Mouse (Mus musculus) forebrain, embryonic 12.5 days (tissue): Measurements from ENCODE around the gene Gm13420. TPM values are rescaled to one million over a fixed set of nuclear protein-coding genes. Genes with fewer than 3 reads are reported as not detected.
"Not testable (repeated sequence)": the region's sequence is repeated elsewhere in the genome, so short reads cannot be mapped to it uniquely, and the experiment has no call there.

Experiments used
- ATAC-seq: fragments of 200-750 bp; cut with Nextera tagmentation; 2 replicates; pipeline ENCODE4 v1.8.0; 2017; ENCODE audit warnings: moderate TSS enrichment; ENCODE audit not compliant: low FRiP score
- H3K27ac ChIP-seq: fragments of 300-500 bp; sonication (generic); 2 replicates; pipeline ENCODE4 v1.5.1; 2016; ENCODE audit warnings: mild to moderate bottlenecking
- H3K27me3 ChIP-seq: fragments of 300-500 bp; sonication (generic); 2 replicates; pipeline ENCODE4 v1.6.1; 2016; ENCODE audit warnings: mild to moderate bottlenecking
- H3K36me3 ChIP-seq: fragments of 300-500 bp; sonication (generic); replicated peaks from 2 replicates; pipeline ENCODE4 v1.6.1; 2016; ENCODE audit warnings: mild to moderate bottlenecking
- H3K4me1 ChIP-seq: fragments of 300-500 bp; sonication (generic); 2 replicates; pipeline ENCODE4 v1.6.1; 2016
- H3K4me2 ChIP-seq: fragments of 300-500 bp; sonication (generic); 2 replicates; pipeline ENCODE4 v1.6.1; 2016; ENCODE audit warnings: mild to moderate bottlenecking, moderate library complexity
- H3K4me3 ChIP-seq: fragments of 300-500 bp; sonication (generic); replicated peaks from 2 replicates; pipeline ENCODE4 v1.5.1; 2016; ENCODE audit warnings: mild to moderate bottlenecking
- H3K9ac ChIP-seq: fragments of 300-500 bp; sonication (generic); 2 replicates; pipeline ENCODE4 v1.6.1; 2016; ENCODE audit warnings: mild to moderate bottlenecking
- H3K9me3 ChIP-seq: fragments of 300-500 bp; sonication (generic); 2 replicates; pipeline ENCODE4 v1.6.1; 2016
- WGBS: fragments of 180-500 bp; shearing (Covaris S2); methylation state at CpG from one replicate; pipeline ENCODE4 v1.1.7; 2016; 5-methylcytosine and 5-hydroxymethylcytosine counted together
- polyA plus RNA-seq: library from polyadenylated mRNA; unstranded; fragments of >200 nt; fragmentation: Nextera tagmentation; extraction: Ambion mirVana; gene quantifications from 2 replicates; pipeline ENCODE4 v1.2.1, GENCODE M21; 2016

Gm13420 gene
- not detected in 2 replicates for polyA plus RNA-seq

- H3K36me3 ChIP-seq = no peaks in the 10 kb centered on the region
- H3K27ac ChIP-seq = no peak within 1 kb of the TSS
- H3K4me1 ChIP-seq = peaks cover 23% of the 10 kb centered on the region
- ATAC-seq = no peak
- H3K4me2 ChIP-seq = peak within 1 kb of the TSS; percentile 9; the same call in 1 of the 2 replicates
- no peak within 1 kb of the TSS for H3K9ac ChIP-seq
- WGBS = 7% methylated on average over 28 of the region's 28 CpGs
- H3K4me3 ChIP-seq = peak within 1 kb of the TSS; percentile 17
- H3K27me3 ChIP-seq = peaks cover 73% of the 10 kb centered on the region
- 0 out of 2 replicates have a peak, but pooled peaks cover 2% of the 10 kb centered on the region for H3K9me3 ChIP-seq
Observed at GRCm38 (mm10) chr2:29751497-29751896, at the start of gene Gm13420. TSS of gene Gm13420 (minus strand) at chr2:29751685.

- Histone ChIP-seq H3K9me3 (no peaks in the 10 kb centered on the region), H3K27me3 (no peaks in the 10 kb centered on the region), H3K9ac (no peak overlapping the region), H3K4me1 (peaks cover 10% of the 10 kb centered on the region), H3K4me2 (no peak overlapping the region), H3K36me3 (peaks cover 59% of the 10 kb centered on the region), H3K27ac (no peak overlapping the region), H3K4me3 (no peak overlapping the region)
- ATAC-seq = no peak
- WGBS = 93% methylated on average over 2 of the region's 2 CpGs
Observed at GRCm38 (mm10) chr2:29792772-29793487, 41.4 kb upstream of the Gm13420 start.

GRCm38 (mm10) chr2:29787937-29788681, 36.6 kb upstream of the Gm13420 start, which contains the start of gene Trub2:
TSS of gene Trub2 (minus strand) at chr2:29788502.
- Histone ChIP-seq H3K27ac (peak within 1 kb of the TSS; percentile 75), H3K36me3 (peaks cover 60% of the 10 kb centered on the region)
- under 1% methylated on average over 45 of the region's 45 CpGs for WGBS

GRCm38 (mm10) chr2:29787104-29787917, 35.8 kb upstream of the Gm13420 start, which contains the start of gene Coq4:
TSS of gene Coq4 (plus strand) at chr2:29787493.
- H3K36me3 ChIP-seq = peaks cover 61% of the 10 kb centered on the region
- H3K4me2 ChIP-seq = peak within 1 kb of the TSS; percentile 79
- peaks cover 17% of the 10 kb centered on the region for H3K4me1 ChIP-seq
- H3K4me3 ChIP-seq = peak within 1 kb of the TSS; percentile 78
- ATAC-seq = peak; percentile 91
- H3K27me3 ChIP-seq = no peaks in the 10 kb centered on the region
- H3K27ac ChIP-seq = peak within 1 kb of the TSS; percentile 75
- peak within 1 kb of the TSS; percentile 75 for H3K9ac ChIP-seq
- WGBS = 2% methylated on average over 31 of the region's 31 CpGs
- no peaks in the 10 kb centered on the region for H3K9me3 ChIP-seq

More at GRCm38 (mm10) chr2:29787937-29788681, 36.6 kb upstream of the Gm13420 start, which contains the start of gene Trub2:
- H3K4me2 ChIP-seq = peak within 1 kb of the TSS; percentile 79
- H3K4me1 ChIP-seq = peaks cover 17% of the 10 kb centered on the region
- H3K27me3 ChIP-seq = no peaks in the 10 kb centered on the region
- peak; percentile 84 for ATAC-seq
- no peaks in the 10 kb centered on the region for H3K9me3 ChIP-seq
- peak within 1 kb of the TSS; percentile 78 for H3K4me3 ChIP-seq
- H3K9ac ChIP-seq = peak within 1 kb of the TSS; percentile 75

- ATAC-seq = no peak
- Histone ChIP-seq H3K4me1 (peaks cover 17% of the 10 kb centered on the region), H3K9ac (no peak overlapping the region), H3K27ac (no peak overlapping the region), H3K36me3 (peaks cover 67% of the 10 kb centered on the region), H3K27me3 (no peaks in the 10 kb centered on the region), H3K4me3 (no peak overlapping the region), H3K9me3 (no peaks in the 10 kb centered on the region), H3K4me2 (no peak overlapping the region)
- 76% methylated on average over 4 of the region's 4 CpGs for WGBS
Observed at GRCm38 (mm10) chr2:29784290-29784689, 32.8 kb upstream of the Gm13420 start.

- H3K27ac ChIP-seq, H3K9me3 ChIP-seq, H3K4me3 ChIP-seq, ATAC-seq, H3K27me3 ChIP-seq, H3K4me1 ChIP-seq, H3K4me2 ChIP-seq, H3K9ac ChIP-seq: not testable (repeated sequence)
- WGBS = 98% methylated on average over 2 of the region's 2 CpGs
- H3K36me3 ChIP-seq = peaks cover 94% of the 10 kb centered on the region
Observed at GRCm38 (mm10) chr2:29781256-29781655, 29.8 kb upstream of the Gm13420 start.

- H3K27me3 ChIP-seq = no peaks in the 10 kb centered on the region
- H3K4me2 ChIP-seq = no peak overlapping the region
- H3K27ac ChIP-seq = no peak overlapping the region
- ATAC-seq = no peak
- WGBS = 91% methylated on average over 4 of the region's 4 CpGs
- H3K4me1 ChIP-seq = no peaks in the 10 kb centered on the region
- peaks cover 33% of the 10 kb centered on the region for H3K36me3 ChIP-seq
- no peak overlapping the region for H3K4me3 ChIP-seq
- no peaks in the 10 kb centered on the region for H3K9me3 ChIP-seq
- no peak overlapping the region for H3K9ac ChIP-seq
Observed at GRCm38 (mm10) chr2:29773323-29773722, 21.8 kb upstream of the Gm13420 start.

GRCm38 (mm10) chr2:29771611-29772461, 20.4 kb upstream of the Gm13420 start:
- no peaks in the 10 kb centered on the region for H3K9me3 ChIP-seq
- H3K27me3 ChIP-seq = no peaks in the 10 kb centered on the region
- H3K4me3 ChIP-seq = no peak overlapping the region
- ATAC-seq = no peak
- 89% methylated on average over 8 of the region's 8 CpGs for whole genome bisulfite sequencing
- H3K4me1 ChIP-seq = no peaks in the 10 kb centered on the region
- no peak overlapping the region for H3K9ac ChIP-seq
- H3K36me3 ChIP-seq = peaks cover 18% of the 10 kb centered on the region
- H3K4me2 ChIP-seq = no peak overlapping the region
- H3K27ac ChIP-seq = no peak overlapping the region

GRCm38 (mm10) chr2:29770162-29770561, 18.7 kb upstream of the Gm13420 start:
- H3K4me1 ChIP-seq = no peaks in the 10 kb centered on the region
- H3K36me3 ChIP-seq = peaks cover 9% of the 10 kb centered on the region
- H3K9me3 ChIP-seq = no peaks in the 10 kb centered on the region
- H3K27me3 ChIP-seq = no peaks in the 10 kb centered on the region
- H3K27ac ChIP-seq = no peak overlapping the region
- ATAC-seq = no peak
- no peak overlapping the region for H3K9ac ChIP-seq
- H3K4me2 ChIP-seq = no peak overlapping the region
- H3K4me3 ChIP-seq = no peak overlapping the region

- 69% methylated on average over 9 of the region's 9 CpGs for WGBS
- no peak overlapping the region for H3K9ac ChIP-seq
Observed at GRCm38 (mm10) chr2:29768901-29769300, 17.4 kb upstream of the Gm13420 start.

GRCm38 (mm10) chr2:29767976-29768709, 16.7 kb upstream of the Gm13420 start:
- H3K9ac ChIP-seq = no peak overlapping the region
- no peak overlapping the region for H3K4me2 ChIP-seq
- H3K27me3 ChIP-seq = peaks cover 3% of the 10 kb centered on the region; the same call in 1 of the 2 replicates
- no peaks in the 10 kb centered on the region for H3K4me1 ChIP-seq
- ATAC-seq = no peak
- no peak overlapping the region for H3K4me3 ChIP-seq
- no peak overlapping the region for H3K27ac ChIP-seq
- no peaks in the 10 kb centered on the region for H3K9me3 ChIP-seq
- 76% methylated on average over 11 of the region's 11 CpGs for WGBS
- H3K36me3 ChIP-seq = no peaks in the 10 kb centered on the region

More at GRCm38 (mm10) chr2:29768901-29769300, 17.4 kb upstream of the Gm13420 start:
- no peaks in the 10 kb centered on the region for H3K4me1 ChIP-seq
- no peak overlapping the region for H3K4me2 ChIP-seq
- H3K36me3 ChIP-seq = peaks cover 6% of the 10 kb centered on the region; the same call in 1 of the 2 replicates
- ATAC-seq = no peak
- no peak overlapping the region for H3K27ac ChIP-seq
- no peak overlapping the region for H3K4me3 ChIP-seq
- H3K9me3 ChIP-seq = no peaks in the 10 kb centered on the region
- no peaks in the 10 kb centered on the region for H3K27me3 ChIP-seq
